Mouse (Mus musculus) frontal cortex, adult 2 months (tissue): ENCODE measurements around the gene Iqcb1. TPM values are rescaled to one million over a fixed set of nuclear protein-coding genes. Genes with fewer than 3 reads are reported as not detected.
A peak's percentile ranks its signal among the peaks of the same experiment; 100 is the strongest.
"Not testable (repeated sequence)": the region's sequence is repeated elsewhere in the genome, so short reads cannot be mapped to it uniquely, and the experiment has no call there.

Experiments
- DNase-seq, 2 experiments: peaks; one replicate each; pipeline ENCODE4 v3.0.0; 2022; ENCODE audit warnings: low spot score in 1 of 2; ENCODE audit errors: extremely low spot score in 1 of 2
- polyA plus RNA-seq: library from polyadenylated mRNA; depleted of rRNA; stranded (reverse); fragments of >200 nt; gene quantifications from 2 replicates; pipeline ENCODE4 v1.2.3, GENCODE M21; 2012; rRNA removed

Gene Iqcb1
- 28.9 and 39.5 TPM in 2 replicates for polyA plus RNA-seq

DNA sequence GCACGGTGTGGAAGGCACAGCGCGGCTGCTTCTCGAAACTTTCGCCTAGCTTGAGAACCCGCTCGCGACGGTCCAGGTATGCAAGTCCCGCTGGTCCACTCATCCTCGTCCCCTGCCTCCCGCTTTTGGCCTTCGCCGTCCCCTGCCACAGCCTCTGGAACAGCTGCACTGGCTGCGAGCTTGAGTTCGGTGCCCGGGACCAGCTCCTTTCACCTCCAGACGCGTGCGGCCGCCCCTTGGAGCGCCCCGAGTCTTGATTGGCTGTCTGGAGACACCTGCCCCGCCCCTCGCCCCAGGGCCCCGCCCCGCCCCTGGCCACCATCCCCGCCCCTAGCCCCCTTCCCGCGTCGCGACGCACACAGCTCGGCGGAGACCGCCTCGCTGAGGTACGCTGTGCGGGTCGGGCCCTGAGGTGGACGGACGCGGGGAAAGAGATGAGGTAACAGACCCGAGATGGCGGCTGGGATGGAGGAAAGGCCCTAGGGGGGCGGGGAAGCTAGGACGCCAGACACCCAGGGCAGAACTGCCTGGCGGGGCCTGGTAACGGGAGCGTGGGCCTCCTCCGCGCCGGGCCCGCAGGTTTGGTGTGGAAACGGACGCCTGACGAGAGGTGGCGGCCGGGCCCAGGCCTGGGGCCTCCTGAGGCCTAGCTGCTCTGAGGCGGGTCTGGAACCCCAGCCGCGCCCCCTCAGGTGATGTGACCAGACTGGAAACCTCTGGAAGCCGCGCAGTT is at the start of gene Iqcb1:
TSS of gene Iqcb1 (plus strand) at position 332 of the 733 bp plus-strand sequence.
- DNase-seq: peak; percentile 39 to 82

DNA sequence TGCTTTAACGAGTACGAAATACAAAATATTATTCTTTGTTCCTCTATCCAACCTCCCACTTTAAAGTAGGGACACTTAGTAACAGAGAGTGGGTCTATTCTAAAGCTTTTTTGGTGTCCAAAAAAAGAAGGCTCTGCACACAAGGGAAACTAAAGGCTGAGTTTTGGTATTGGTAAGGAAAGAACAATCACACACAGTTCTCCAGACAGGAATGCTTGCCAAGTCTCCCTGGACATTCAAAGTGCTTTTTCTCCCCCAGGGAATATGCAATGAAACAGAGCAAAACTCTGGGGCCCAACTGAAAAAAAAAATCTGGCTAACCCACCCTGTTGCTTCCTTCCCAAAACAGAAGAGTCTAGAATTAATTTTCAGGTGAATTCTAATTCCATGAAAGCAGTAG is 44.0 kb upstream of the Iqcb1 start:
- DNase-seq: peak in 1 of 2 experiments; percentile 29

- peak; percentile 12 to 61 for DNase-seq
These were observed 43.4 kb upstream of the Iqcb1 start, which contains the start of gene Slc15a2 for GRCm38 (mm10) chr16:36784594-36785313. Gene Slc15a2, minus strand, starts transcription at chr16:36784962.

- no peak for DNase-seq
These were observed 41.7 kb upstream of the Iqcb1 start for GRCm38 (mm10) chr16:36786466-36786865.

DNA sequence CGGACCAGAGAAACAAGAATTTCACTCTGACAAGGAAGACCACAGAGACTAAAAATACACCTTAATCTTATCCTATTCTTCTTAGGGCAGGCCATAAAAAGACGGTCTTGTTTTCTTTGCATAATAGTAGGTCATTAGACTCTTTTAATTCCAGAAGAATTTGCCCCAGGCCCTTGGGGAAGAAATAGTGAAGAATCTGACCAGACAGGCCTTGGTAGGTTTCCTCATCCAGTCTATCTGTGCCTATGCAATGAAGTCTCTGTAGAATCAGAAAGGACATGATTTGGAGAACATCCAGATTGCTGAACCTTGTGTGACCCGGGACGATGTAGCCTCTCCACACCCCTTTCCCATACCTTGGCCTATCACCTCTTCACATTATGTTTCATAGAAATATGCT is 38.0 kb upstream of the Iqcb1 start:
- no peak for DNase-seq

- no peak for DNase-seq
These were observed 33.2 kb upstream of the Iqcb1 start for GRCm38 (mm10) chr16:36794976-36795375.

- no peak for DNase-seq
These were observed 29.9 kb upstream of the Iqcb1 start for GRCm38 (mm10) chr16:36798334-36798733.

GRCm38 (mm10) chr16:36802361-36802760 is 25.8 kb upstream of the Iqcb1 start:
- no peak for DNase-seq

GRCm38 (mm10) chr16:36808616-36809015 is 19.6 kb upstream of the Iqcb1 start:
- no peak for DNase-seq

GRCm38 (mm10) chr16:36813680-36814079 is 14.5 kb upstream of the Iqcb1 start:
- no peak for DNase-seq

GRCm38 (mm10) chr16:36816916-36817315 is 11.3 kb upstream of the Iqcb1 start:
- DNase-seq: no peak

DNA sequence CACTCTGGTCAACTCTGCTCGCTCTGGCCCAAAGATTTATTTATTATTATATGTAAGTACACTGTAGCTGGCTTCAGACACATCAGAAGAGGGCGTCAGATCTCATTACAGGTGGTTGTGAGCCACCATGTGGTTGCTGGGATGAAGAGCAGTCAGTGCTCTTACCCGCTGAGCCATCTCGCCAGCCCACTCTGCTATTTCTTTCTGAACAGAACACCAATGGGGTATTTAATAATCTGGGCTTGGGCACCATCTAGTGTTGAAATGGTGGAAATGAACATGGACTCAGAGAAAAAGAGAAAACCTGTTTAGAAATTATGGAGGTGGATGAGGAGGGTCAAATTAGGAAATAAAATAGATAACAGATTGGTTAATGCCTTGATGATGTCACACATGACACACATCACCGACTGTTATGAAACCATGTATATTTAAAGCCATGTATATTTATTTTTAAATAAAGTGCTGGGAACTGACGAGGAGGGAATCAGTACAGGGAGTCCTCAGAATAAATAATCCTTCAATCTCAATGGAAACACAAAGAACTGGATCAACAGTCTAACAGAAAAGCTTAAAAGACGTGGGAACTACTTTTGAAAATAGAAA is 10.8 kb upstream of the Iqcb1 start:
- peak; percentile 70 to 92 for DNase-seq

- DNase-seq: no peak
These were observed 8.2 kb upstream of the Iqcb1 start for GRCm38 (mm10) chr16:36820016-36820415.

GRCm38 (mm10) chr16:36820747-36821146 is 7.4 kb upstream of the Iqcb1 start:
- DNase-seq: no peak

GRCm38 (mm10) chr16:36821474-36821873 is 6.7 kb upstream of the Iqcb1 start:
- DNase-seq: no peak

- no peak for DNase-seq
These were observed 553 bp upstream of the Iqcb1 start for GRCm38 (mm10) chr16:36827611-36828053.

GRCm38 (mm10) chr16:36828820-36829219 is 635 bp downstream of the Iqcb1 start:
- DNase-seq: peak in 1 of 2 experiments; percentile 4

GRCm38 (mm10) chr16:36846894-36847293 is 18.7 kb downstream of the Iqcb1 start:
- not testable (repeated sequence) for DNase-seq

DNA sequence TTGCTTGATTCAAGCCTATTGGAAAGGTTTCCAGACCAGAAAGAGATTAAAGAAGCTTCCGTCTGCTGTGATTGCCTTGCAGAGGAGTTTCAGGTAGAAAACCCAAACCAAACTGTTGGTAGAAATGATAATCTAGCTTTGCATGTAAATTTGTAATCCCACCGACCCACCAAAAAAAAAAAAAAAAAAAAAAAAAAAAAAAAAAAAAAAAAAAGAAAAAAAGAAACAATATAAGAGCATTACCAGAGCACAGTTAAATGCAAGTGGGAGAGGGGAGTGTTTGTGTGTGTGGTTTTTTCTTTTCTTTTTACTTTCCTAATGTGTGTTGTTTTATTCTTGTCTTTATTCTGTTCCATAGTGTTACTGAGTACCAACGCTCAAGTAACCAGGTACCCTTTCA is 23.0 kb downstream of the Iqcb1 start:
- no peak for DNase-seq

GRCm38 (mm10) chr16:36863585-36863984 is 35.4 kb downstream of the Iqcb1 start:
- no peak for DNase-seq

- no peak for DNase-seq
These were observed 41.3 kb downstream of the Iqcb1 start for GRCm38 (mm10) chr16:36869442-36869841.
